Mouse (Mus musculus) C2C12 (cell line): ENCODE measurements around the gene Pgap2. TPM values are rescaled to one million over a fixed set of nuclear protein-coding genes. Genes with fewer than 3 reads are reported as not detected.

Source experiments
- H3K27me3 ChIP-seq: one replicate; pipeline ENCODE4 v1.6.1; 2011; ENCODE audit not compliant: control insufficient read depth, insufficient read depth, insufficient read length
- H3K36me3 ChIP-seq: one replicate; pipeline ENCODE4 v1.6.1; 2011; ENCODE audit not compliant: control insufficient read depth, insufficient read depth
- H3K4me3 ChIP-seq: one replicate; pipeline ENCODE4 v1.5.1; 2011; ENCODE audit warnings: mild to moderate bottlenecking, control low read depth; ENCODE audit not compliant: poor library complexity, insufficient read depth, severe bottlenecking
- H3K79me2 ChIP-seq: one replicate; pipeline ENCODE4 v1.6.1; 2011; ENCODE audit not compliant: control insufficient read depth, insufficient read depth
- H3K79me3 ChIP-seq: one replicate; pipeline ENCODE4 v1.6.1; 2011; ENCODE audit warnings: low read depth, control low read depth
- H3ac ChIP-seq: one replicate; pipeline ENCODE3; 2011; ENCODE audit warnings: low read depth; ENCODE audit not compliant: control insufficient read depth, insufficient read length
- CEBPB ChIP-seq: IDR thresholded peaks from one replicate; pipeline ENCODE4 v1.6.1; 2011; ENCODE audit warnings: low read depth, mild to moderate bottlenecking, control low read depth, moderate library complexity
- CTCF ChIP-seq: IDR thresholded peaks from one replicate; pipeline ENCODE4 v1.5.1; 2011; ENCODE audit not compliant: control insufficient read depth, insufficient read depth, insufficient read length
- FOSL1 ChIP-seq: IDR thresholded peaks from one replicate; pipeline ENCODE4 v1.8.0; 2011; ENCODE audit warnings: mild to moderate bottlenecking, low read length; ENCODE audit not compliant: poor library complexity, insufficient read depth, severe bottlenecking
- MAX ChIP-seq: IDR thresholded peaks from one replicate; pipeline ENCODE4 v1.6.1; 2011; ENCODE audit warnings: mild to moderate bottlenecking, control low read depth
- MYOD1 ChIP-seq: IDR thresholded peaks from one replicate; pipeline ENCODE4 v1.6.1; 2011; ENCODE audit warnings: low read depth; ENCODE audit not compliant: control insufficient read depth, insufficient read length
- MYOG ChIP-seq: IDR thresholded peaks from one replicate; pipeline ENCODE4 v1.6.1; 2011; ENCODE audit not compliant: control insufficient read depth, insufficient read length; ENCODE audit errors: extremely low read depth
- USF1 ChIP-seq: IDR thresholded peaks from one replicate; pipeline ENCODE4 v1.6.1; 2011; ENCODE audit warnings: low read depth, mild to moderate bottlenecking, control low read depth, moderate library complexity
- polyA plus RNA-seq: library from polyadenylated mRNA; unstranded; fragments of >200 nt; fragmentation: generic; extraction: Trizol; gene quantifications from one replicate; pipeline ENCODE4 v1.2.1, GENCODE M21; 2012; ENCODE audit warnings: missing spikeins

Gene Pgap2
- polyA plus RNA-seq, 1 experiment: 22.6 TPM

DNA sequence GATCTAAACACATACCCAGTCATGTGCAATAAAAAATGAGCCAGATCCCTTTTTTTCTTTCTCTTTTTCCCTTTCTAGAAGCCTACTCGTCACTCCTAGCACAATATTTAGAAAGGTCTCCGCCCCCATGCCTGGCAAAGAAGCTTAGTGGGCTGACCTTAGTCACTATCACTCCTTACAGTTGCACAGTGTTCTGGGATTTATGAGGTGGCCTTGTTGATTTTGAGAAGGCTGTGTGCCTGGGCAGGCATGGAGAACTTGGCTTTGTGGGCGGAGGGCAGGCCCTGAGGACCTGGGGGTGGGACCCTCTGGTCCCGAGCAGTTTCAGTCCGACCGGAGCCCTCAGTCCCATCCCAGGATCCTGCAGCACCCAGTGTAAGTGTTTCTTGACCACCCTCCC lies 19.8 kb downstream of the Pgap2 start:
- TF ChIP-seq CTCF (no peak), MYOD1 (no peak), CEBPB (no peak), USF1 (no peak), MAX (no peak), FOSL1 (no peak)
- Histone ChIP-seq H3K4me3 (no peak overlapping the region), H3K79me3 (no peaks in the 10 kb centered on the region), H3K79me2 (no peaks in the 10 kb centered on the region), H3K36me3 (no peaks in the 10 kb centered on the region), H3K27me3 (no peaks in the 10 kb centered on the region), H3ac (no peak overlapping the region)

DNA sequence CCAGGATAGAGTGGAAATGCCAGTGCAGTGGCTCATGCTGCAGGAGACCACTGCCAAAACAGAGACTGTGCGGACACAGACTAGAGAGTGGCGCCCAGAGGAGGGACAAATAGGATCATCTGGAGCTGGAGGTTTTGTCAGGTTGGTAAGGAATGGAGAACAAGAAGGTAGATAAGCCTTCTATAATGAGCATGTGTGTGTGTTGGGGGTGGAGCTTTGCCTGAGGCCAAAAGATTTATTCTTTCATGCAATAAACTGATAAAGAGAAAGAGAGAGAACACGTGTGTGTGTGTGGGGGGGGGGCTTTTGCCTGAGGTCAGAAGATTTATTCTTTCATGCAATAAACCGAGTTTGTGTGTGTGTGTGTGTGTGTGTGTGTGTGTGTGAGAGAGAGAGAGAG lies 23.1 kb downstream of the Pgap2 start:
- peaks cover 18% of the 10 kb centered on the region for H3K36me3 ChIP-seq
- H3K79me3 ChIP-seq: no peaks in the 10 kb centered on the region
- H3ac ChIP-seq: no peak overlapping the region
- no peak overlapping the region for H3K4me3 ChIP-seq
- TF ChIP-seq CEBPB: no peak
- no peak for TF ChIP-seq CTCF
- TF ChIP-seq USF1: no peak
- TF ChIP-seq MAX: no peak
- TF ChIP-seq MYOD1: no peak
- TF ChIP-seq MYOG: no peak
- TF ChIP-seq FOSL1: no peak
- no peaks in the 10 kb centered on the region for H3K79me2 ChIP-seq
- H3K27me3 ChIP-seq: no peaks in the 10 kb centered on the region

DNA sequence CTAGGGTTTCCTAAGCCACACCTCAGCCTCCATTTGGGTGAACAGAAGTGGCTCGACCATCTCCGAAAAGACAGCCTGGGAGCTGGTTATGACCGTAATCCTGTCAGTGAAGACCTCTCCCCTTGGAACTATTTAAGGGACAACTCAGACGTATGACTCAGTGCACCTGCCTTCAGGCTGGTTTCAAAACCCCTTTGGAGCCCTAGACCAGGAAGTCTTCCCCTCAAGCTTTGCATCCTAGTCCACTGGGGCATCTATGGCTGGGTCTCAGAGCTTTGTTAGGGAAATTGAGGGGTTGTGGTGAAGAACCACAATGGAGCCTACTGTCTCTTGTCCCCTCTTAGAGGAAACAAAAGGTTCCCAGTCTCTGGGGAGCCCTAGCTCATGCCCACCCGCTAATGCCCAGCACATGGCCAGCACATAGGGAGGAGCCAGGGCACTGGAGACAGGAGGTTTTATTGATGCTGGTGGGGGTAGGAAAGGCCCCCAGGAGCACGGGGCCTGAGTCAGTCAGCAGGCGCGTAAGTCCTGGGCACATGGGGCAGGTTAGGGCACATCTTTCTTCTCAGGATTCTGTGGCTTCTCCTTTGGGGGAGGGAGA lies 28.8 kb downstream of the Pgap2 start:
- Histone ChIP-seq H3K79me3 (peaks cover 13% of the 10 kb centered on the region), H3K27me3 (no peaks in the 10 kb centered on the region), H3ac (no peak overlapping the region), H3K4me3 (no peak overlapping the region), H3K79me2 (peaks cover 36% of the 10 kb centered on the region), H3K36me3 (peaks cover 48% of the 10 kb centered on the region)
- TF ChIP-seq USF1 (no peak), CTCF (no peak), CEBPB (no peak)

DNA sequence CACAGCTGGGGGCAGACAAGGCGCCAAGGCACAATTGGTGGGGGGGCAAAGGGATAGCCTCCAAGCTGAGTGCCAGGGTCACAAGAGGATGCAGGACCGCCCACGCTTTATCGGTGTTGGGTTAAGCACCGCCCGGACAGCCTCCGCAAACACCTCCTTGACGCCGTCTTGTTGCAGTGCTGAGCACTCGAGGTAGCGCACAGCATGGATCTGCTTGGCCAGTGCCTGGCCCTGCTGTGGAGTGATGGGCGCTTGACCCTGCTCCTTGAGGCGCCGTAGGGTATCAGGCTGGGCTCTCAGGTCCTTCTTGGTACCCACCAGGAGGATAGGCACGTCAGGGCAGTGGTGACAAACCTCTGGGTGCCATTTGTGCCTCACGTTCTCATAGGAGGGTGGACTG lies 29.6 kb downstream of the Pgap2 start:
- no peaks in the 10 kb centered on the region for H3K27me3 ChIP-seq
- TF ChIP-seq MYOD1: no peak
- no peak for TF ChIP-seq USF1
- TF ChIP-seq CEBPB: no peak
- no peak for TF ChIP-seq MAX
- TF ChIP-seq MYOG: no peak
- no peak for TF ChIP-seq CTCF
- no peak for TF ChIP-seq FOSL1
- H3K4me3 ChIP-seq: no peak overlapping the region
- H3ac ChIP-seq: no peak overlapping the region
- peaks cover 44% of the 10 kb centered on the region for H3K79me2 ChIP-seq
- peaks cover 50% of the 10 kb centered on the region for H3K36me3 ChIP-seq
- H3K79me3 ChIP-seq: peaks cover 20% of the 10 kb centered on the region

DNA sequence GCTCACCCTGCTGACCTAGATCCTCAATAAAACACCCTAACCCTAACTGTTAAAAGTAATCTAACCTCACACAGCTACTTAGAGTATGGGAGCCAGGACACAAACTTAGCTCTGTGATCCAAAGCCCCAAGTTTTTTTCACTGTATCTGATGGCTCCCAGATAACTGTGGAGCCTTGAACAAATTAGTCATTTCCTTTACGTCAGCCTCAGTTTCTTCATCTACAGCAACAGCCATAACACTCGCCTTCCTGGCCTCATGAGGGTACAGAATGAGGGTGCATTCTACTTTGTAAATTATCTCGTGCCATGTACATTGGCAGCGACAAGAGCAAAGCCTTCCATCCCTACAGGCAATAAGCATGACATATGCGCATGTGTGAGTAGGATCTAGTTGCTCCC lies 32.4 kb downstream of the Pgap2 start:
- Histone ChIP-seq H3K79me3 (peaks cover 42% of the 10 kb centered on the region), H3ac (no peak overlapping the region), H3K27me3 (no peaks in the 10 kb centered on the region), H3K79me2 (peaks cover 72% of the 10 kb centered on the region), H3K4me3 (no peak overlapping the region), H3K36me3 (peaks cover 43% of the 10 kb centered on the region)
- no peak for TF ChIP-seq FOSL1
- TF ChIP-seq MAX: no peak
- TF ChIP-seq MYOD1: no peak
- TF ChIP-seq MYOG: no peak
- no peak for TF ChIP-seq CEBPB
- no peak for TF ChIP-seq USF1
- TF ChIP-seq CTCF: no peak

DNA sequence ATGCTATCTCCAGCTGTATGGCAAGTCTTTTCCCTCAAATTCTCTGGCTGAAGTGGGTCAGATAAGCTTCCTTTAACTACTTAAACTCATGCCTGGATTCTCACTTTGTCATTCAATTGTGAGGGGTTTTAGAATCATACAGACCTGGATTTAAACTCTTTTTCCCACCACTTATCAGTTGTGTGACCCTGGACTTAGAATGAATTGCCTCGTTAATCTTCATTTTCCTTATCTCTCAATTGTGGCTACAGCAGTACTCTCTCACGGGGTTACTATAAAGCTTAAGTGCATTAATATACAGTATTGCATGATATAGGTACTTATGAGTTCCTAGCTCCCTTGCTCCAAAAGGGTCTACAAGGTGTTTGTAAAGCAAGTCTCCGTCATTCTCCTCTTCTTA lies 32.9 kb downstream of the Pgap2 start:
- no peak for TF ChIP-seq MAX
- no peak for TF ChIP-seq USF1
- no peak for TF ChIP-seq CTCF
- TF ChIP-seq MYOG: no peak
- TF ChIP-seq MYOD1: no peak
- H3K36me3 ChIP-seq: peaks cover 38% of the 10 kb centered on the region
- H3K4me3 ChIP-seq: no peak overlapping the region
- peaks cover 77% of the 10 kb centered on the region for H3K79me2 ChIP-seq
- no peaks in the 10 kb centered on the region for H3K27me3 ChIP-seq
- no peak overlapping the region for H3ac ChIP-seq
- H3K79me3 ChIP-seq: peaks cover 47% of the 10 kb centered on the region
